Mouse (Mus musculus) neutrophil, adult 65 days (primary cell): ENCODE data around the gene Olfr111. TPM values are rescaled to one million over a fixed set of nuclear protein-coding genes. Genes with fewer than 3 reads are reported as not detected.

Source experiments
- total RNA-seq: library from RNA; stranded (reverse); gene quantifications from 2 replicates; pipeline ENCODE4 v1.2.4, GENCODE M21; 2023

Gene Olfr111
- total RNA-seq, result not detected in 2 replicates

GRCm38 (mm10) chr17:37507730-37508129 is at the start of gene Olfr111:
Gene Olfr111, plus strand, starts transcription at chr17:37508030.

GRCm38 (mm10) chr17:37458616-37459015 is 49.2 kb upstream of the Olfr111 start, which contains the start of gene Olfr109:
Gene Olfr109, plus strand, starts transcription at chr17:37458916.

GRCm38 (mm10) chr17:37483452-37483851 is 24.4 kb upstream of the Olfr111 start, which contains the start of gene H2-M2:
Gene H2-M2, minus strand, starts transcription at chr17:37483552.

GRCm38 (mm10) chr17:37491930-37492518 is 15.8 kb upstream of the Olfr111 start, which contains the start of gene Olfr110:
Gene Olfr110, plus strand, starts transcription at chr17:37492468.

GRCm38 (mm10) chr17:37569351-37569750 is 61.5 kb downstream of the Olfr111 start, which contains the start of gene Olfr112:
Gene Olfr112, minus strand, starts transcription at chr17:37569451.

GRCm38 (mm10) chr17:37577563-37577962 is 69.7 kb downstream of the Olfr111 start, which contains the start of gene Olfr113:
Gene Olfr113, minus strand, starts transcription at chr17:37577663.

Other genes starting within 250 kb of the Olfr111 start
- not detected in 2 replicates for gene Olfr98, start 244.3 kb upstream of the Olfr111 start, total RNA-seq
- 4.4 and 4.6 TPM in 2 replicates for gene H2-M3, start 237.8 kb upstream of the Olfr111 start, total RNA-seq
- not detected in 2 replicates for gene Olfr99, start 224.6 kb upstream of the Olfr111 start, total RNA-seq
- not detected in 2 replicates for gene Olfr101, start 203.7 kb upstream of the Olfr111 start, total RNA-seq
- gene Olfr102, start 191.0 kb upstream of the Olfr111 start, total RNA-seq, result not detected in 2 replicates
- not detected in 2 replicates for gene Olfr103, start 168.3 kb upstream of the Olfr111 start, total RNA-seq
- gene Olfr104-ps, start 148.4 kb upstream of the Olfr111 start, total RNA-seq, result not detected in 2 replicates
- gene Olfr105-ps, start 129.0 kb upstream of the Olfr111 start, total RNA-seq, result not detected in 2 replicates
- gene Olfr106-ps, start 117.6 kb upstream of the Olfr111 start, total RNA-seq, result not detected in 2 replicates
- not detected in 2 replicates for gene Olfr107, start 108.8 kb upstream of the Olfr111 start, total RNA-seq
- gene Olfr108, start 62.5 kb upstream of the Olfr111 start, total RNA-seq, result not detected in 2 replicates
- not detected in 2 replicates for gene Olfr109, start 49.1 kb upstream of the Olfr111 start, total RNA-seq
- gene H2-M2, start 24.5 kb upstream of the Olfr111 start, total RNA-seq, result not detected in 2 replicates
- not detected in 2 replicates for gene Olfr110, start 15.6 kb upstream of the Olfr111 start, total RNA-seq
- gene Olfr112, start 61.4 kb downstream of the Olfr111 start, total RNA-seq, result not detected in 2 replicates
- gene Olfr113, start 69.6 kb downstream of the Olfr111 start, total RNA-seq, result not detected in 2 replicates
- not detected in 2 replicates for gene Olfr114, start 84.7 kb downstream of the Olfr111 start, total RNA-seq
- gene Olfr115, start 119.1 kb downstream of the Olfr111 start, total RNA-seq, result not detected in 2 replicates
- gene Olfr116, start 119.2 kb downstream of the Olfr111 start, total RNA-seq, result not detected in 2 replicates
- gene Olfr117, start 155.8 kb downstream of the Olfr111 start, total RNA-seq, result not detected in 2 replicates
- gene Olfr118, start 159.0 kb downstream of the Olfr111 start, total RNA-seq, result not detected in 2 replicates
- not detected in 2 replicates for gene Olfr119, start 188.5 kb downstream of the Olfr111 start, total RNA-seq
- gene Olfr120, start 213.8 kb downstream of the Olfr111 start, total RNA-seq, result not detected in 2 replicates
- not detected in 2 replicates for gene Olfr121, start 240.8 kb downstream of the Olfr111 start, total RNA-seq